Mouse (Mus musculus): ENCODE measurements at regions not wholly inside any gene's neighbourhood (a gene's known extent, or its start where the extent isn't known, plus 50 kb on each side); places are given as distances from the start of the nearest gene placed in this dataset.

DNA sequence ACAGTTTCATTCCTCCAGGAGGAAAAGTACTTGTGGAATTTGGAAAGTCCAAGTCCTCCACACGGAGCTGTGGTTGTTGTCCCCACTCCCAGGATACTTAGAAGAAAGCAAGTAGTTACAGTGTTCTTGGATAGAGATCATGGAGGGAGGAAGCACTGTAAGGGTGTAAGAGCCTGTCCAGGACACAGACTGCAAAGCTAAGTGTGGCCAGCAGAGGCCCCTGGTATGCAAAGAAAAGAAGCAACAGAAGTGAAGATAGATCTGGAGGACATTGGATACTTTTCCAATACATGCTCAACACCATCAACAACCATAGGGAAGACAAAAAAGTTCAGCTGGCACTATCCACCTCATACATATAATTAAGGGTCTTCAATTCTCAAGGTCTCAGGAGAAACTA lies 197.4 kb downstream of the Meis1 start:
- Histone ChIP-seq H3K27ac (ENCODE audit: low read length) (no peak overlapping the region), H3K36me3 (ENCODE audit: control insufficient read depth, insufficient read depth, low read length) (no peaks in the 10 kb centered on the region), H3K9ac (ENCODE audit: low read length) (no peak overlapping the region), H3K4me2 (ENCODE audit: low read depth, low read length) (no peak overlapping the region), H3K27me3 (ENCODE audit: control insufficient read depth, insufficient read depth, low read depth, low read length) (no peaks in the 10 kb centered on the region), H3K9me3 (ENCODE audit: control insufficient read depth, low read length) (no peaks in the 10 kb centered on the region), H3K4me1 (replicated peaks; ENCODE audit: control insufficient read depth, insufficient read depth, low read length) (no peaks in the 10 kb centered on the region), H3K4me3 (ENCODE audit: low read length) (no peak overlapping the region)
- no peak for ATAC-seq (ENCODE audit: low read depth)
- 48% methylated on average over 1 of the region's 1 CpGs for WGBS

DNA sequence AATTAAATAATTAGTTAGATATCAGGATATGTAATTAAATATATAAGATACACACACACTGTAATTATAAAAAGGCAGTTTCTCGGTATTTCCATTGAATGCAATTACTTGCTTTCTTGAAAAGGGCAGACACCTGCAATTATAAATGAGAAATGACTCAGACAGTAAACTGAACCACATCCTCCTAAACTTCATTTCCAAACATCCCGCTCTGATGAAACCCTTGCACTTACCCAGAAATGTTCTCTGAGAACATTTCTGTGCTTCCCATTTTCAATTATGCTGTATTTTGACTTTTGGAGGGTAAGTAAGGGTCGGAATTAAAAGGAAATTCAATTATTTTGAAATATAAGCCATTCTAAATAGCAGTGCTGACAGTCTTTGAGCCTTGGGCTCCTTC lies 204.7 kb downstream of the Meis1 start:
- H3K27ac ChIP-seq (ENCODE audit: low read length), result no peak overlapping the region
- no peak overlapping the region for H3K4me2 ChIP-seq (ENCODE audit: low read depth, low read length)
- no peaks in the 10 kb centered on the region for H3K9me3 ChIP-seq (ENCODE audit: control insufficient read depth, low read length)
- 91% methylated on average over 3 of the region's 3 CpGs for WGBS
- no peaks in the 10 kb centered on the region for H3K27me3 ChIP-seq (ENCODE audit: control insufficient read depth, insufficient read depth, low read depth, low read length)
- H3K9ac ChIP-seq (ENCODE audit: low read length), result no peak overlapping the region
- no peak for ATAC-seq (ENCODE audit: low read depth)
- H3K4me1 ChIP-seq (replicated peaks; ENCODE audit: control insufficient read depth, insufficient read depth, low read length), result no peaks in the 10 kb centered on the region
- H3K4me3 ChIP-seq (ENCODE audit: low read length), result no peak overlapping the region
- H3K36me3 ChIP-seq (ENCODE audit: control insufficient read depth, insufficient read depth, low read length), result no peaks in the 10 kb centered on the region

DNA sequence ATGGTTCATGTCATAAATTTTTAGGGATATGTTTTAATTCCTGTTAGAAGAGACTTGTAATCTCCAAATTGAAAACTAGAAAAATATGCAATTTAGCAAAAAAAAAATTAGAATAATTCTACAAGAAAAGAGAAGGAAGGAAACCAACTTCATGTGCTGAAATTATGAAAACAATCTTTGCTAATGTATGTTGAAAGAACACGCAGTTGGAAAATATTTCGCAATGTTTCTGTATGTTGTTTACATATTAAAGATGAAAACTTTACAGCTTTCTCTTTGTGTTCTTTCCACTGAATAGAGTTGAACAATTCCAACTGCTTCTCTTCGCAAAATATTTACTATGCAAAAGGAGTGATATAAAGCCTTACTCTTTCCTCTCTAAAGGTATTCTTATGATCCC lies 251.3 kb downstream of the Meis1 start:
- no peak for ATAC-seq (ENCODE audit: low read depth)
- Histone ChIP-seq H3K27me3 (ENCODE audit: control insufficient read depth, insufficient read depth, low read depth, low read length) (no peaks in the 10 kb centered on the region), H3K9ac (ENCODE audit: low read length) (no peak overlapping the region), H3K9me3 (ENCODE audit: control insufficient read depth, low read length) (no peaks in the 10 kb centered on the region), H3K4me2 (ENCODE audit: low read depth, low read length) (no peak overlapping the region), H3K4me1 (replicated peaks; ENCODE audit: control insufficient read depth, insufficient read depth, low read length) (no peaks in the 10 kb centered on the region), H3K27ac (ENCODE audit: low read length) (no peak overlapping the region), H3K4me3 (ENCODE audit: low read length) (no peak overlapping the region), H3K36me3 (ENCODE audit: control insufficient read depth, insufficient read depth, low read length) (no peaks in the 10 kb centered on the region)
- WGBS, result 79% methylated on average over 3 of the region's 3 CpGs

DNA sequence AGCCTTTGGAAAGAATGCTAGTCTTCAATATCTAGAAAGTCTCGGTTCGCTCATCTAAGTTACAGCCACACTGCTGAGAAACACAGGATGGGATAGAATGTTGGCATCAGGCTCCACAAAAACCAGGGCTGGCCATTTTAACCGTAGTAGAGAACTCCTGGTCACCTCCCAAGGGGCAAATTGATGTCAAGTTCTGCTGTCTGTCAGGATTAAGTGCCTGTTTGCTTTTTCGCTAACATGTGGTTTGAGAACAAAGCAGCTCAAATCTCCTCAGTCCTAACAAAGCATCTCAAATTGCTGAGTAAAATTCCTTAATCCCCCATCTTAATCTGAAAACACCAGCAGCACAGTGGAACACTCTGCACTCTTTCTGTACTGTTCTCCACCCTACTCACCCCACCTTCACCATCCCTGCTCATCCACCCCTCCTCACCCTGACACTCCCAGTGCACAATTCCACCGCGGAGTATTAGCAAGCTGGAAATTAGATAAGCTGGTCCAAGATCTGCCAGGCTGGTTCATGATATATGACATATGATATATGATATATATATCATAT lies 252.2 kb downstream of the Meis1 start:
- H3K36me3 ChIP-seq (ENCODE audit: control insufficient read depth, insufficient read depth, low read length), result no peaks in the 10 kb centered on the region
- H3K4me2 ChIP-seq (ENCODE audit: low read depth, low read length), result no peak overlapping the region
- H3K27me3 ChIP-seq (ENCODE audit: control insufficient read depth, insufficient read depth, low read depth, low read length), result no peaks in the 10 kb centered on the region
- H3K9me3 ChIP-seq (ENCODE audit: control insufficient read depth, low read length), result no peaks in the 10 kb centered on the region
- H3K4me3 ChIP-seq (ENCODE audit: low read length), result no peak overlapping the region
- H3K27ac ChIP-seq (ENCODE audit: low read length), result no peak overlapping the region
- H3K4me1 ChIP-seq (replicated peaks; ENCODE audit: control insufficient read depth, insufficient read depth, low read length), result no peaks in the 10 kb centered on the region
- ATAC-seq (ENCODE audit: low read depth), result no peak
- H3K9ac ChIP-seq (ENCODE audit: low read length), result no peak overlapping the region
- WGBS, result 70% methylated on average over 6 of the region's 6 CpGs

DNA sequence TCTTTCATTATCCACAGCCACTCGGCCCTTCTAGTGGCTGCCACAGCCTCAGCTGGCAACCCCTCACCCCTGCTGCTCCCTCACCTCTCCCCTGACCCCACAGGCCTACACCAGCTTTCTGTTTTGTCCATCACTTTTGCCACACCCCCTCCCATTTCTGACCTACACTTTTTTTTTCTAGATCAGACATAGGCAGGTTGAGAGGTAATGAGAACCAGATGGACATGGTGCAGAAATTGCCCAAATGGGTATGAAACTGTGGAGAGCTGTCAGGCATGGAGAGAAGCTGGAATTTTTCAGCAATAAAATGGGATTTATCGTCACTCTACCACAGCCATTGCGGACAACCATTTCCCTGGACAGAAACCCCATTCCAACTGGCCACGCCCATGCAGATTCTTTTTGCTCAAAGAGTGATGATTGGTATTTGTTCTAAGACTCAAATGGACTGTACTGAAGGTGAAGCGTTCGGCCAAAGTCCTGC lies 260.2 kb downstream of the Meis1 start:
- ATAC-seq (ENCODE audit: low read depth), result no peak
- Histone ChIP-seq H3K9me3 (ENCODE audit: control insufficient read depth, low read length) (no peaks in the 10 kb centered on the region), H3K4me1 (replicated peaks; ENCODE audit: control insufficient read depth, insufficient read depth, low read length) (peaks cover 9% of the 10 kb centered on the region), H3K4me2 (ENCODE audit: low read depth, low read length) (no peak overlapping the region), H3K9ac (ENCODE audit: low read length) (no peak overlapping the region), H3K27ac (ENCODE audit: low read length) (no peak overlapping the region), H3K36me3 (ENCODE audit: control insufficient read depth, insufficient read depth, low read length) (no peaks in the 10 kb centered on the region), H3K4me3 (ENCODE audit: low read length) (no peak overlapping the region), H3K27me3 (ENCODE audit: control insufficient read depth, insufficient read depth, low read depth, low read length) (no peaks in the 10 kb centered on the region)
- WGBS, result 81% methylated on average over 6 of the region's 6 CpGs

DNA sequence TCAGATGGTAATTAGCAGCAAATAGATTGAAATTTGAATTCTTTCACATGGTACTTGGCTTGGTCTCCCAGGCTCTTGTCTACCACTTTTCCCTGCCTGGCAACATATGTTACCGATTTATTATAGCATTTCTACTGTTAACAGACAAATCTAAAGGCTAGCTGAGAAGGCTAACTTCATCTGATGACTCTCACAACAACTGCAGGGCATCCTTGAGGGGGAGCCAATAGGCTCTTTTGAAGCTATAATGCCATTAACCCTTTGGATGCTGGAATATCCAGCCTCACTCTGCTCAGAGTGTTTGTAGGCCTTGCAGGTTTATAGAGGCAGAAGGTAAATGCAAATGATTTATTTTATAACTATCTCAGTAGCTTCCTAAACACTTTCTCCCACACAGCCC lies 262.2 kb downstream of the Meis1 start:
- Histone ChIP-seq H3K4me3 (ENCODE audit: low read length) (no peak overlapping the region), H3K9me3 (ENCODE audit: control insufficient read depth, low read length) (no peaks in the 10 kb centered on the region), H3K4me2 (ENCODE audit: low read depth, low read length) (no peak overlapping the region), H3K9ac (ENCODE audit: low read length) (no peak overlapping the region), H3K36me3 (ENCODE audit: control insufficient read depth, insufficient read depth, low read length) (no peaks in the 10 kb centered on the region), H3K27ac (ENCODE audit: low read length) (no peak overlapping the region), H3K27me3 (ENCODE audit: control insufficient read depth, insufficient read depth, low read depth, low read length) (no peaks in the 10 kb centered on the region), H3K4me1 (replicated peaks; ENCODE audit: control insufficient read depth, insufficient read depth, low read length) (peaks cover 11% of the 10 kb centered on the region)
- no peak for ATAC-seq (ENCODE audit: low read depth)
- 38% methylated on average over 1 of the region's 1 CpGs for WGBS

DNA sequence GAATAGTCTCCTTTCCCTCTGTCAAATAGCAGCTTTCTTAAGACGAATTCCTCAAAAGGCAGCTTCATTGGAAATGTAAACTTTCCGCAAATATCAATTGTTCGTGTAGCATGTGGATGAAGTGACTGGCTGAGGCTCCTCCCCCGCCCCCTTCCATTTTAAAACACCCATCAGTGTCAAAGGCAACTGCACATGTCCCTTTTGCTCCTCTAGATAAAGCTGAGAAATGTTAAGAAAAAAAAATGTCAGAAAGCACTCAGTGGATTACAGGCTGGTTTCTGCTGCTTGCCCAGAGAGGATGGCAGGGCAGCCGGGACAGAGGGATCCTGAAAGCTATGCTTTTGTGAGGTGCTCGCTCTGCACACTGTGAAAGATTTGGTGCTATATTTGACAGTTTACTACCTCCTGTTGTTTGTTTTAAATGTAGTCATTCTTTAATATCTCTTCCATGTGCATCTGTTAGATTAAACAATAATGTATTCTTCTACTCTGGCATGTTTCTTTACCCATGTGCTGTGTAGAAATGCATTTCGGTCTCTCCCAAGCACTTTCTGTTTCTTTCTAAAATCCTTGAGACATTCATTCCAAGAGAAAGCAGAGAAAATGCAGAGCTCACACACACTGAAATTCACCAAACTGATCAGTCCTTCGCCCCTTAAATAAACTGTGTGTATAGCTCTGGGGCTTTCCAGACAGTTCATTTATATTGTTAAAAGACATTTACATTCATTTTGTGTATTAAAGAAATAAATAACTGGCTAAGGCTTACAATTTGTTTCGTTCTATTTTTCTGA lies 263.9 kb downstream of the Meis1 start:
- H3K4me3 ChIP-seq (ENCODE audit: low read length), result peak overlapping the region; percentile 24
- H3K9me3 ChIP-seq (ENCODE audit: control insufficient read depth, low read length), result no peaks in the 10 kb centered on the region
- no peaks in the 10 kb centered on the region for H3K27me3 ChIP-seq (ENCODE audit: control insufficient read depth, insufficient read depth, low read depth, low read length)
- H3K9ac ChIP-seq (ENCODE audit: low read length), result 0 out of 2 replicates have a peak overlapping the region, but pooled peaks have one; percentile 42
- WGBS, result 20% methylated on average over 9 of the region's 9 CpGs
- H3K4me2 ChIP-seq (ENCODE audit: low read depth, low read length), result peak overlapping the region; percentile 58
- peak; percentile 10; the same call in 1 of the 2 replicates for ATAC-seq (ENCODE audit: low read depth)
- H3K27ac ChIP-seq (ENCODE audit: low read length), result peak overlapping the region; percentile 69
- peaks cover 18% of the 10 kb centered on the region for H3K4me1 ChIP-seq (replicated peaks; ENCODE audit: control insufficient read depth, insufficient read depth, low read length)
- H3K36me3 ChIP-seq (ENCODE audit: control insufficient read depth, insufficient read depth, low read length), result no peaks in the 10 kb centered on the region

DNA sequence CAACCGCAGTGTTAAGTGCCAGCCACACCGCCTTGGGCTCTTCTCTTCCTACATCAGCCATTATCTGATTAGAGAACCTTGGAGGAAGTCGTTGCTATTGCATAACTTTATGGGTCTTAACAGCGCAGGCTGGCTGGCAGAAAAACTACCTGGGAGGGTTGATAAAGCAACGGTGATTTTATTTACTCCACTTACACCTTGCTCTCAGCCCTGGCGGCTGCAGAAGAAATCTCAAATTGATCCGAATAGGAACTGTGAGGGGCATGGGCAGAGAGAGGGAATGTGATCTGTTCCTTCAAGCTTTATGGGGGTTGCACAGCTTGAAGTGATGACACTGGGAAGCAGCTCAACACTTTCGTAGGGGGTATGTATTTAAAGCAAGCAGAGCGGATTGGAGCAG lies 264.9 kb downstream of the Meis1 start:
- H3K27me3 ChIP-seq (ENCODE audit: control insufficient read depth, insufficient read depth, low read depth, low read length), result no peaks in the 10 kb centered on the region
- no peak for ATAC-seq (ENCODE audit: low read depth)
- H3K4me3 ChIP-seq (ENCODE audit: low read length), result no peak overlapping the region
- no peaks in the 10 kb centered on the region for H3K9me3 ChIP-seq (ENCODE audit: control insufficient read depth, low read length)
- H3K36me3 ChIP-seq (ENCODE audit: control insufficient read depth, insufficient read depth, low read length), result no peaks in the 10 kb centered on the region
- H3K4me2 ChIP-seq (ENCODE audit: low read depth, low read length), result peak overlapping the region; percentile 58; the same call in 1 of the 2 replicates
- H3K4me1 ChIP-seq (replicated peaks; ENCODE audit: control insufficient read depth, insufficient read depth, low read length), result peaks cover 24% of the 10 kb centered on the region
- no peak overlapping the region for H3K9ac ChIP-seq (ENCODE audit: low read length)
- 16% methylated on average over 9 of the region's 9 CpGs for WGBS
- no peak overlapping the region for H3K27ac ChIP-seq (ENCODE audit: low read length)

DNA sequence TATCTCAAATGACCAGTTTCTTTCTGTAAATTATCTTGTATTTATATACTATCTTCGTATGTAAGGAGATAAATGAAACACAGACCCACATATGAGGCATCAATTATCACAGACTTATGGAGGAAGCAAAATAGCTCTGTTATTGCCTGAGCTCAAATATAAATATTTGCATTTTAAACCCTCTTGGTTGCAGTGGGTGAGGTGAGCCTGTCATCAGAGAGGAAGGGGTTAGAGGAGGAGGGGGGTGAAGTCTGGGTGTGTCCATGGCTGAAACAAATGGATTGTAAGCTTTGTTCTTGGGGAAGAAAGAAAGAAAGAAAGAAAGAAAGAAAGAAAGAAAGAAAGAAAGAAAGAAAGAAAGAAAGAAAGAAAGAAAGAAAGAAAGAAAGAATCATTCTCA lies 265.5 kb downstream of the Meis1 start:
- H3K9ac ChIP-seq (ENCODE audit: low read length), result no peak overlapping the region
- H3K27ac ChIP-seq (ENCODE audit: low read length), result no peak overlapping the region

More for the DNA sequence above, 265.5 kb downstream of the Meis1 start:
- H3K9me3 ChIP-seq (ENCODE audit: control insufficient read depth, low read length), result no peaks in the 10 kb centered on the region
- 43% methylated on average over 1 of the region's 1 CpGs for WGBS
- H3K36me3 ChIP-seq (ENCODE audit: control insufficient read depth, insufficient read depth, low read length), result no peaks in the 10 kb centered on the region
- no peak for ATAC-seq (ENCODE audit: low read depth)
- H3K27me3 ChIP-seq (ENCODE audit: control insufficient read depth, insufficient read depth, low read depth, low read length), result no peaks in the 10 kb centered on the region
- no peak overlapping the region for H3K4me2 ChIP-seq (ENCODE audit: low read depth, low read length)
- H3K4me3 ChIP-seq (ENCODE audit: low read length), result no peak overlapping the region
- peaks cover 24% of the 10 kb centered on the region for H3K4me1 ChIP-seq (replicated peaks; ENCODE audit: control insufficient read depth, insufficient read depth, low read length)
